Mouse (Mus musculus): ENCODE measurements around the gene Morn1.

- no peak for TF ChIP-seq POLR2A (IDR thresholded peaks at IDR 0.05; ENCODE audit: borderline replicate concordance, extremely low read depth, insufficient read depth, insufficient read length, poor library complexity, severe bottlenecking)
- TF ChIP-seq CTCF (IDR thresholded peaks at IDR 0.05; ENCODE audit: borderline replicate concordance, extremely low read depth, insufficient read depth, insufficient read length): no peak
These were observed 36.2 kb downstream of the Morn1 start for GRCm38 (mm10) chr4:155122444-155123040.

Measured in brain, embryonic 14.5 days (tissue).